Mouse (Mus musculus): ENCODE results near the gene Nemp1.
A peak's percentile ranks its signal among the peaks of the same experiment; 100 is the strongest.
"Not testable (repeated sequence)": the region's sequence is repeated elsewhere in the genome, so short reads cannot be mapped to it uniquely, and the experiment has no call there.

Nemp1 gene

GRCm38 (mm10) chr10:127645791-127646190, 20.9 kb upstream of the Nemp1 start:
- no peak for DNase-seq (ENCODE audit: low read depth)

GRCm38 (mm10) chr10:127652906-127653638, 13.6 kb upstream of the Nemp1 start:
- no peak for DNase-seq (ENCODE audit: low read depth)

DNA sequence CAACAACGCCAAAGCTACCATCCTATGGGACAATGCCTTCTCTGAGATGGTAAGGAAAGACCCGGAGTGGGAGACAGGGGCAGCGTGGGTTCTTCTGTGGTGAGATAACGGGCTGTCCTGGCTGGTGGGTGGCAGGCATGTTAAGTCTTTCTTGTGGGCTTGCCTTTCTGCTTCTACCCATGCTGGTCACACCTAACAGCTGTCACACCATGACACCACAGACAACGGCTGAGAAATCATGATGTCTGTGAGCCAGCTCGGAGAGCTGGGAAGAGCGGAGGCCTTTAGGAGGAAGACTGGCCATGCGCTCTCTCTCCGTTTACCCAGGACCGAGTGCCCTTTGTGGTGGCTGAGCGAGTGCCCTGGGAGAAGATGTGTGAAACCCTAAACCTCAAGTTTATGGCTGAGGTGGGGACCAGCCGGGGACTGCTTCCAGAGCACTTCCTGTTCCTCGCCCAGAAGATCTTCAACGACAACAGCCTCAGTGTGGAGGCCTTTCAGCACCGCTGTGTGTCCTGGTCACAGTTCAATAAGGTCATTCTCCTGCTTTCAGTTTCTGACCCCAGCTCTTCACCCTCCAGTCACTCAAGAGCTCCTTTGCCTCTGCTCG, 11.6 kb upstream of the Nemp1 start:
- peak; percentile 49 for DNase-seq (ENCODE audit: low read depth)

DNA sequence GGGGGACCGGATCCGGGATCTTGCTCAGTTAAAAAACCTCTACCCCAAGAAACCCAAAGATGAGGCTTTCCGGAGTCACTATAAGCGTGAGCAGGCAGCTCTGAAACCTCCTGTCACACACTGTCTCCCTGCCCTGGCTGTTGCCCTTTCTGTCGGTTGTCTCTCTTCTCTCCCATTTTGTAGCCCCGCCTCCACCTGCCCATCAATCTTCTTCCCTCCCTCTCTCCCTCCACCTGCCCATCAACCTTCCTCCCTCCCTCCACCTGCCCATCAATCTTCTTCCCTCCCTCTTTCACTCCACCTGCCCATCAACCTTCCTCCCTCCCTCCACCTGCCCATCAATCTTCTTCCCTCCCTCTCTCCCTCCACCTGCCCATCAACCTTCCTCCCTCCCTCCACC, 9.1 kb upstream of the Nemp1 start:
- DNase-seq (ENCODE audit: low read depth), result not testable (repeated sequence)

GRCm38 (mm10) chr10:127658076-127658475, 8.6 kb upstream of the Nemp1 start:
- DNase-seq (ENCODE audit: low read depth), result peak; percentile 76

DNA sequence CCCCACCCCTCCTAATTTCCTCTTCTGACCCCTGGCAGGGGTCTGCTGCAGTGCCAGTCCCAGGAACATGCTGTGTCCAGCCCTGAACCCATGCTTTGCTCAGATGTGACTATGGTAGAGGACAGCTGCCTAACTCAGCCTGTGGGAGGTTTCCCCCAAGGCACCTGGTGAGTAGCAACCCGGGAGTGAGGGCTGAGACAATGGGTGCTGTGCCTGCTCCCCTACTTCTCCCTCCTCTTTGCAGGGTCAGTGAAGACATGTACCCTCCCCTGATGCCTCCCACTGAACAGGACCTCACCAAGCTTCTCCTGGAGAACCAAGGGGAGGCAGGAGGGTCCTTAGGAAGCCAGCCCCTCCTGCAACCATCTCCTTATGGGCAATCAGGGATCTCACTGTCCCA, 7.2 kb upstream of the Nemp1 start:
- DNase-seq (ENCODE audit: low read depth), result no peak

- no peak for DNase-seq (ENCODE audit: low read depth)
These were observed 5.3 kb upstream of the Nemp1 start for GRCm38 (mm10) chr10:127661291-127661914.

DNA sequence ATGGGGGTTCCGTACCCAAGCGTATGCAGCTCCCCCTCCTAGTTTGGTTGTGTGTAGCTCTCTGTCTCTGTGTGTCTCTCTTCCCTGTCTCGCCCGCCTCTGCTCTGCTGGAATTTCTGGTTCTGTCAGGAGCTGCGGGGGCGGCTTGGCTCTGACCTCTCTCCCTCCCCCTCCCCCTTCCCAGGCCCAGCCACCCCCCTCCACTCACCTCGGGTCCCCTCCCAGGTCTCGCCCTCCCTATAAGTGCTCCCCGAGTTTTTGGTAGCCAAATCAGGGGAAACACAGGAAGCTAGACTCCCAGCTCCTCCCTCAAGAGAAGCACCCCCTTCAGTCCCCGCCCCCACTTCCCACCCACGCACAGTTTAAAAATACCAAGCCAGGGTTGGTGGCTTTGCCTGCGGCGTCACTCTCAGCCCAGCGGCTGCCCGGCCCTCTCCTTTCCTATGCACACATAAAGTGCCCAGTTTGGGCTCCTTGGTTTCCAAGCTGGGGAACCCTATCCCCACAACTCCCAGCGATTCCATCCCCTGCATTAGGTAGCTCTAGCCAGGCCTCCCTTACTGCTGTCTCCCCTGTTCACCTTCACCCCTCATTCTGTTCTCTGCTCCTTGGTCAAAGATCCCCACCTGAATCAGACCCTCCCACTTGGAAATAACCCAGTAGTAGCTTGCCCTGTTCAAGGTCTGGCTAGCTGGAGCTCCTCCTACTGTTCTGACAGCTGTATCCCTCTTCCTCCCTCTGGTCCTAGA, 4.6 kb upstream of the Nemp1 start:
- DNase-seq (ENCODE audit: low read depth), result peak; percentile 94

DNA sequence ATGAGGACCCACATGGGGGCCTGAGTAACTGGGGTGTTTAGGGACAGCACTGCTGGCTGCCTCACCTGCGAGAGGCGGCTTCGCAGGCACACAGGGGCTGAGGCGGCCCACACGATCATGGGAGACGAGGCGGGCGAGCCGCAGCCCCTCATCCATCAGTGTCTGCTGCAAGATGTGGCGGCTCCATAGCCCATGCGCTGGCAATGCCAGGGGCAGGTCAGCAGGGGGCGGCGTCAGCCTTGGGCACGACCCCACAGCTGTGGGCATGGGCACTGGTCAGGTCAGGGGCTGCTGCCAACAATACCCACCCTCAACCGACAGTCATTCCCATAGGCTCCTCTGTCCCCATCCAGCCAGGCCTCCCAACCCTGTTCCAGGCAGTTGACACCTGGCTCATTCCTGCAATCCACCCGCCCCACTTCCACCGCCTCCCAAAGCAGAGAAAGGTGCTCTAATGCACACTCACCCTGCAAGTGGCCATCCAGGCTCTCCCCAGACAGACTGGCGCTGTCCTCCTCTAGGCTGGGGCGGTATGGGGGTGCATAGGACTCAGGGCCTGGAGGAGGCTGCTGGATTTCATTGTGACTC, 3.9 kb upstream of the Nemp1 start:
- DNase-seq (ENCODE audit: low read depth), result no peak

DNA sequence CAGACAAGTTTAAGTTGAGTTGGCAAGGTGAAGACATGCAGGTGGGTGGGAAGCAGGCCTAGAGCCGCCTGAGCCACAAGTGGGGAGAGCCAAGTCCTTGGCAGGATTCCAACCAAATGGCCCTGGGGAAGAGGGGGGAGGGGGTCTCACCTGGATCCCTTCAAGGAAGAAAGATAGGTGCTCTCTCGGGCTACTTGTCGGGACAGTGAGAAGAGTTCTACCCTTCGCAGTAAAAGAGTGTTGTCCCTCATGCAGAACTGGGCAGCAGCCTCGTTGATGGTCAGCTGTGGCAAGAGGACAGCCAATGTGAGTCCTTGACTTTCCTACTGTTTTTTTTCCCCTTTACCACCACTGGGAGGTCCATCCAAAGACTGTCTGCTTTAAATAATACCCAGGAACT, 3.1 kb upstream of the Nemp1 start:
- DNase-seq (ENCODE audit: low read depth), result no peak

DNA sequence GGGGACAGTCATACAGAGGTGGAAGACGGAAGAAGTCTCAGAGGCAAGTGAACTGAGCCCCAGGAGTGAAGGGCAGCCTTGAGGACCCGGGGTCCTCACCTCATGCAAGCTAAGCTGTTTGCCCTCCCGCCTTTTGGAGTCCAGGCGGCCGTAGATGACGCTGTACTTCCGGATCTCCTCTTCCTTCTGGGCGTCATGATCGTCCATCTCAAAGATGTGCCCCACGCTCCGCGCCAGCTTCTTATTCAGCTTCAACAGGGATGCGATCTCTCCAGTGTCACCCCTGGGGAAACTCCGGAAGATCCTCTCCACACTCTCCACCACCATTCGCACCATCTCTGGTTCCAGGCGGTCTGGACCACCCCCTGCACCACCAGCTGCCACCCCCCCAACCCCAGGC, 2.5 kb upstream of the Nemp1 start:
- no peak for DNase-seq (ENCODE audit: low read depth)

DNA sequence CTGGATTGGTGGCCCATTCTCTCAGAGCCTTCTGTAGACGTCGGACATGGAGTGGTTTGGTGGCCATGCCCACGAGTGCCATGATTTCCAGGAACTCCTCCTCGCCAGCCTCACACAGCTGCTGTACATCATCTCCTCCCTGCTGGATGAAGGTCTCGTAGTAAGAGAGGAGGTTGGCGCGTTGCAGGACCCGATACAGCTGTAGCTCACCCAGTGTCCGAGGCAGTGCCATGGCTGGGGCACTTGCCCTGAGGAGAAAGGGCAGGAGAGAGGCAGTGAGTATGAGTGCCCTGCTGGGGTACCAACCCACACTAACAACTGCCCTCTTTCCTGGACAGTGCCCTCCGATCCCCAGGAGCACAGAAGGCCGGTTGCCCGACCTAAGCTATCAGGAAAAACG, 1.8 kb upstream of the Nemp1 start:
- DNase-seq (ENCODE audit: low read depth), result no peak

- DNase-seq (ENCODE audit: low read depth), result peak; percentile 75
These were observed 1.1 kb upstream of the Nemp1 start for GRCm38 (mm10) chr10:127665366-127666181.

- DNase-seq (ENCODE audit: low read depth), result peak; percentile 88
These were observed 780 bp downstream of the Nemp1 start for GRCm38 (mm10) chr10:127667269-127668092.

DNA sequence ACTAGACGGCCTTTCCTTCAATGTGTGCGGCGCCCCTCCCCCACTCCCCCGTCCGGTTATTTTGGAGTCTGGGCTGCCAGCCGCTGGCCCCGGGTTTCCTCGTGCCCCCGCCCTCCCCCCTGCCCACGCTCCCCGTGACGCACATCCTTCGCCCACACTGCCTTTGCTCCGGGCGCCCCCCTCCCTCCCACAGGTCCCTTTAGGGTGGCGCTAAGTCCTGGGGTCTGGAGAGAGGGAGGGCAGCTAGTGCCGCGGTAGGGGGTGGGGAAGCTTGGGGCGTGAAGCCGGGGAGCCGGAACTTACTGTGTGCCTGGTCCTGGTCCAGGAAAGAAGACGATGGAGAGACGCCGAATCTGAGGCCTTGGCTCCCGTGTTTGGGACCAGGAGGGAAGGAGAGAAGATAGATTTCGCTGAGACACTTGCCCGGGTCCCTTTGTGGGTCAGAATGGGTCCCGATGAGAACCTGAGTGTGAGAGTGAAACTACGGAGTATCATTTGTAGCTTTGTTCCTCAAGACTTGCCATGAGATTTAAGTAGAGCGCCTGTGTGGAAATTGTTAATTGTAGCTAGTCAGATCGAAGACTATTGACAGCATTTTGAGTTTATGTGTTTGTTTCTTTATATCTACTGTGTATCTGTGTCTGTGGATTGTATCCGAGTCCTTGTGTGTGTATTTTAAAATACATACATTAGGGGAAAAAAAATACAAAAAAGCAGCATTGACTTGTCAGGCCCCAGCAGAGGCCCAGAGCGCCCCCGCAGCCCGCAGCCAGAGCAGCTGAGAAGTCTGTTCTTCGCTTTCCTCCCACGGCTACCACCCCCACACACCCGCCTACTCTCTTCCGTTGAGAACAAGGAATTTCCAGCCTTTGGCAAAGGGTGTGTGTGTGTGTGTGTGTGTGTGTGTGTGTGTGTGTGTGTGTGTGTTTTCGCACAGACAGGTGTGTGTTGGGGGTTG, 1.7 kb downstream of the Nemp1 start, which contains the start of gene Nab2:
Gene Nab2 (minus strand): TSS at position 476 of the 958 bp plus-strand sequence.
- peak; percentile 95 for DNase-seq (ENCODE audit: low read depth)

GRCm38 (mm10) chr10:127669170-127669569, 2.5 kb downstream of the Nemp1 start:
- DNase-seq (ENCODE audit: low read depth), result no peak

- peak; percentile 75 for DNase-seq (ENCODE audit: low read depth)
These were observed 3.5 kb downstream of the Nemp1 start for GRCm38 (mm10) chr10:127670185-127670584.

GRCm38 (mm10) chr10:127671276-127671675, 4.6 kb downstream of the Nemp1 start:
- DNase-seq (ENCODE audit: low read depth), result peak; percentile 85

GRCm38 (mm10) chr10:127674046-127674655, 7.5 kb downstream of the Nemp1 start:
- no peak for DNase-seq (ENCODE audit: low read depth)

Data from induced T-regulatory cell, adult 2 months (primary cell).